Mouse (Mus musculus): ENCODE measurements around the gene Gm49405.
"Not testable (repeated sequence)": the region's sequence is repeated elsewhere in the genome, so short reads cannot be mapped to it uniquely, and the experiment has no call there.

Gm49405 gene

DNA sequence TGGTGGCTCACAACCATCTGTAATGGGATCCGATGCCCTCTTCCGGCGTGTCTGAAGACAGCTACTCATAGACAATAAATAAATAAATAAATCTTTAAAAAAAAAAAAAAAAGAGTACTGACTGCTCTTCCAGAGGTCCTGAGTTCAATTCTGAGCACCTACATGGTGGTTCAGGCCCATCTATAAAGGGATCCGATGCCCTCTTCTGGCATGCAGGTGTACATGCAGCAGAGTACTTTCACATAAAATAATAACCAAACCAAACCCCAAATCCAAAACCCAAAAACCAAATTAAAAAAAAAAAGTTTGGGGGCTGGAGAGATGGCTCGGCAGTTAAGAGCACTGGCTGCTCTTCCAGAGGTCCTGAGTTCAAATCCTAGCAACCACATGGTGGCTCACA lies 48.6 kb downstream of the Gm49405 start:
- DNase-seq (ENCODE audit: low read depth, low spot score), result not testable (repeated sequence)

GRCm38 (mm10) chr19:4051016-4051415 lies 50.6 kb downstream of the Gm49405 start:
- DNase-seq (ENCODE audit: low read depth, low spot score), result no peak

DNA sequence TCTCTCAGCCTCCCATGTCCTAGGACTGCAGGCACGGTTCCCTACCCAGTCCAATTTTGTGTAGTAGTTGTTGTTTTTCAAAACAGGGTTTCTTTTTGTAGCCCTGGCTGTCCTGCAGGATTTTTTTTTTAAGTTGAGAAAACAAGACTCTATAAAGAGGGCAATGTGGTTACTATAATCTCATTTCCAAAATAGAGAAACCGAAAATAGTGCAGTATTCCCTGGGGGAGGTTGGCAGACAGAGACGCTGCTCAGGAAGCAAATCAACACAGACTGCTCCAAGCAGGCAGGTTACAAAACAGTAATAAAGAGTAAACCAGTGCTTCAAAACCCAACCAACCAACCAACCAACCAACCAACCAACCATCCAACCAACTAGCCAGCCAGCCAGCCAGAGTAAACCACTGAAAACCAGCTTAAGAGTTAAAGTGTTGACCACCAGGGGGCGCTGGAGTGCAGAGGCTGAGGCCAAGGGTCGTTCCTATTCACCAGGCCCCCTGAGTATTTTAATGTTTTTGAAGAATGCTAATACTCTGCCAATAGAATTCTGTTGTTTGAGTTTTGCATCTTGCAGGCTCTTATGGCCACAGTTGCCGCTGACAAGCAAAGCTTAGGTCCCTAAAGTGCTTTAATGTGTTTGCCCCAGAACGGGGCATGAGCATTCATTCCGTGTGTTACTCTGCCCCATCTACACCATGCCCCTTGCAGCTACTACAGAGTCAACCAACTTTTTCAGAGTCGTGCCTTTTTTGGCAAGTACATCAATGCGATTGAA lies 51.5 kb downstream of the Gm49405 start:
- peak; percentile 65 for DNase-seq (ENCODE audit: low read depth, low spot score)

DNA sequence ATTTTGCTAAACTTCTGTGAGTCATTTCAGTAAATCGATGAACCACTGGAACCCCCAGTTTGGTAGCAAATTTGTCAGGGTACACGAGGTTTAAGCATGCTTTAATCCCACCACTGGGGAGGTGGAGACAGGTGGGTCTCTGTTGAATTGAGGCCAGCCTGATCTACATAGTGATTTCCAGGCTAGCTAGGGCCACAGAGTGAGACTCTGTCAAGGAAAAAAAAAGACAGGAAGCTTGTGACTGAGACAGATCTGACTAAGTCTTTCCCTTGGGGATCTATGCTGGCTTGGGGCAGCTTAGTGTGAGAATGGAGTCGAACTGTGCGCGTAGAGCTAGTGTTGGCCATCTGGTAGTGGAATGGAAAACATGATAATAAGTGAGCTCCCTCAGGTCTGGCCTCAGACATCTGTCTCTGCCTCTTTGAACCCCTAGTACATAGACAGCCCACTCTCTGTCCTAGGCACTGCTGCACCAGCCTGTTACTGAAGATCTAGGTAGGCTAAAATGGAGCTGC lies 52.1 kb downstream of the Gm49405 start:
- DNase-seq (ENCODE audit: low read depth, low spot score), result no peak

DNA sequence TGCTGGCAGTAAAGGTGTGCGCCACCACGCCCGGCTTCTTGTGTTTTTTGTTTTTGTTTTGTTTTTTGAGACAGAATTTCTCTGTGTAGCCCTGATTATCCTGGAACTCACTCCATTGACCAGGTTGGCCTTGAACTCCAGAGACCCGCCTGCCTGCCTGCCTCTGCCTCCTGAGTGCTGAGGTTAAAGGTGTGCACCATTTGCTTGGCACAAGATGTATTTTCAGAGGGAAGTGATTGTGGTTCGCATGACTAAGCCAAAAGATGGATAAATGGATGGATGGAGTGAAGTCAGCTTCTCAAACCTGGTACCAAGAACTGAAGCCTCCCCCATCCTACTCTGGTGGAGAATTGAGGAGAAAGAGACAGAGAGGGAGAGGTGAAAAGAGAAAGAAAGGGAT lies 54.2 kb downstream of the Gm49405 start:
- no peak for DNase-seq (ENCODE audit: low read depth, low spot score)

Measured in 3T3-L1 (cell line).